Mouse (Mus musculus): ENCODE data around the gene Cdadc1.

Gene Cdadc1

GRCm38 (mm10) chr14:59597398-59598259 is at the start of gene Cdadc1:
TSS of gene Cdadc1 (minus strand) at chr14:59597959.
- in situ Hi-C loops (cut with MboI; ENCODE audit: low pct_unique_long_range_greater_than_20kb in 1 of 2, low sequenced_read_pairs in 2 of 2, unreplicated experiment in 1 of 2) = no loop called here

- in situ Hi-C loops (cut with MboI; ENCODE audit: low pct_unique_long_range_greater_than_20kb in 1 of 2, low sequenced_read_pairs in 2 of 2, unreplicated experiment in 1 of 2) = no loop called here
Observed at GRCm38 (mm10) chr14:59646826-59647697, 49.3 kb upstream of the Cdadc1 start.

- in situ Hi-C loops (cut with MboI; ENCODE audit: low pct_unique_long_range_greater_than_20kb in 1 of 2, low sequenced_read_pairs in 2 of 2, unreplicated experiment in 1 of 2) = no loop called here
Observed at GRCm38 (mm10) chr14:59644896-59645295, 47.1 kb upstream of the Cdadc1 start.

DNA sequence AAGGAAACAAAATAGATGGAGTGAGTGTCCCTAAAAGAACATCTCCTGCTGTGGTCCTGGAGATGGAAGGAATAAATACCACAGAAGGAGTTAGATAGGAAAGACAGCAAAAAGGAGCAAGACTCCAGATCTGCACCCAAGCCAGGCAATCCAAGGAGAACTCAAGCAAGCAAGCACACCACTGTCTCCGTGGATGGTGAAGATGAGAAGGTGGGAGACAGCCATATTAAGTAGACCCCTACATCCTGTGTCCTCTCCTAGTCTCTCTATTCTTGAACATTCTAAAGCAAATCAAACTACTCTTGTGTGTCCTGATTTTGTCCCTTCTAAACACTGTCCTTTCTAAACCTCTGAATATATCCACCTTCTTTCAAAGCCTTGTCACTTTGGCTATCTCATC is 46.4 kb upstream of the Cdadc1 start:
- in situ Hi-C loops (cut with MboI; ENCODE audit: low pct_unique_long_range_greater_than_20kb in 1 of 2, low sequenced_read_pairs in 2 of 2, unreplicated experiment in 1 of 2) = no loop called here

GRCm38 (mm10) chr14:59643582-59643981 is 45.8 kb upstream of the Cdadc1 start:
- in situ Hi-C loops (cut with MboI; ENCODE audit: low pct_unique_long_range_greater_than_20kb in 1 of 2, low sequenced_read_pairs in 2 of 2, unreplicated experiment in 1 of 2) = no loop called here

GRCm38 (mm10) chr14:59641856-59642255 is 44.1 kb upstream of the Cdadc1 start:
- in situ Hi-C loops (cut with MboI; ENCODE audit: low pct_unique_long_range_greater_than_20kb in 1 of 2, low sequenced_read_pairs in 2 of 2, unreplicated experiment in 1 of 2) = no loop called here

DNA sequence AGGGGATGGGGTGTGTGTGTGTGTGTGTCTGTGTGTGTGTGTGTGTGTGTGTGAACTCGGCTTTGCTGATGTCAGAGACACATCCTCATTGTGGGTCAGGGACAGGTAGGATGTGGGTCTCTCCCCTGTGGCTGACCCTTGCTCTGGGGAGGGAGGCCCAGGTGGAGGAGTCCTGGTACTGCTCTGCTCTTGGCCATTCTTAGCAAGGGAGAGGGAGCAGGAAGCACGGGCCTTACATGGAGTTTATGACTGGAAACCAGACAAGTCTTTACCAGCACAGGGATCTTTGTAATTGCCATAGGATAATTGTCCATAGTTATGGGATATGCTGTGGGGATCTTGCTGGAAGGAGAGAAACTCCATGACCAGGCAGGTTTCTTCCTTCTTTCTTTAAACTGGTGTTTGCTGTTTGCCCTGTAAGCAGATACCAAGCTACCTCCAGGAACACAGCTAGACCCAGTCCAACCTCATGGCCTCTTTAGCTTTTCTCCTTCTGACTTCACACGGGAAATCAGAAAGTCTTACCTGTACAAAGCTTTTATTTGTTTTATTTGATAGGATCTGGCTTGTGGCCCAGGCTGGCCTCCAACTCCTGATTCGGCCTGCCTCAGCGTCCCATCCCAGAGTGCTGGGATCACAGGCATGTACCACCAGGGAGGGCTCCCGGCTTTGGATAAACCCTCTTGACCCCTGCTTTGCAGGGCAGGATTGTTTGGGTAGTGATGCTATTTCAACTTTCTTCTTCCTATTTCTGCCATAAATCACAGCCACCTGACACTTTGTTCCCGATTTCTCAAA is 41.3 kb upstream of the Cdadc1 start:
- in situ Hi-C loops (cut with MboI; ENCODE audit: low pct_unique_long_range_greater_than_20kb in 1 of 2, low sequenced_read_pairs in 2 of 2, unreplicated experiment in 1 of 2) = no loop called here

DNA sequence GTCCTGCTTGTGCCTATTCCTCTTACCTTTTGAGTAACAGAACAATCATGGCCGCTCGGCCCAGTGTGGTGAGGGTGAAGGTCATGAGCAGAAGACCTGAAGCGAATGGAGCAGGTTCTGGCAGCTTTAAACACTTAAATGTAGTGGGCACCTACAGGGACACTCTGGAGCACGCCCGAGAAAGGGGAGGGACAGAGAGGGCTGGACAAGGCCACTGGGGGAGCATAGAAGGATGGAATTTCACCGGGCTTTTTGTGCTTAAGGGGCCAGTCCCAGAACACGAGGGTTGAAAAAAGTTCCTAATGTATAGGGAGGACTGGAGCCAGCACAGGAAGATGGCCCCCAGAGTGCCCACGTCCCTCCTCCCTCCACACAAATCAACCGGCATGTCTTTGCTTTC is 36.2 kb upstream of the Cdadc1 start:
- in situ Hi-C loops (cut with MboI; ENCODE audit: low pct_unique_long_range_greater_than_20kb in 1 of 2, low sequenced_read_pairs in 2 of 2, unreplicated experiment in 1 of 2) = no loop called here

- in situ Hi-C loops (cut with MboI; ENCODE audit: low pct_unique_long_range_greater_than_20kb in 1 of 2, low sequenced_read_pairs in 2 of 2, unreplicated experiment in 1 of 2) = no loop called here
Observed at GRCm38 (mm10) chr14:59633295-59633898, 35.6 kb upstream of the Cdadc1 start.

- in situ Hi-C loops (cut with MboI; ENCODE audit: low pct_unique_long_range_greater_than_20kb in 1 of 2, low sequenced_read_pairs in 2 of 2, unreplicated experiment in 1 of 2) = no loop called here
Observed at GRCm38 (mm10) chr14:59632067-59632466, 34.3 kb upstream of the Cdadc1 start.

DNA sequence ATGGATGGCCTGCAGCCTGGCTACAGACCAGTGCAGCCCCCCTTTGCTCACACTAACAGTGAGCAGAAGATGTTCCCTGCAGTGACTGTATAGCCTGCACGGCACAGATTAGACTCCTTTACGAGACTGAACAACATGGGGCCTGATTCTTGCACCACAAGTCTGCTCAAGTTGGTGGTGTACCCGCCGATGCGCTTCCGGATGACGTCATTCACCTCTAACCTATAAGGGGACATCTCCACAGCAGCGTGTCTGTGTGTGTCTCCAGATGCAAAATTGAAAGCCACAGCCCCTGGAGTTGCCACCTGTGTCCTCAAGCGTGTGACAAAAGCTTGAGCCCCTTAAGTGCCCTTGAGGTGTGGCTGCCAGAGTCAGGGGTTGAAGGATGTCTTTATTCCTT is 32.3 kb upstream of the Cdadc1 start:
- in situ Hi-C loops (cut with MboI; ENCODE audit: low pct_unique_long_range_greater_than_20kb in 1 of 2, low sequenced_read_pairs in 2 of 2, unreplicated experiment in 1 of 2) = no loop called here

- in situ Hi-C loops (cut with MboI; ENCODE audit: low pct_unique_long_range_greater_than_20kb in 1 of 2, low sequenced_read_pairs in 2 of 2, unreplicated experiment in 1 of 2) = no loop called here
Observed at GRCm38 (mm10) chr14:59629308-59629707, 31.5 kb upstream of the Cdadc1 start.

- in situ Hi-C loops (cut with MboI; ENCODE audit: low pct_unique_long_range_greater_than_20kb in 1 of 2, low sequenced_read_pairs in 2 of 2, unreplicated experiment in 1 of 2) = no loop called here
Observed at GRCm38 (mm10) chr14:59627823-59628222, 30.1 kb upstream of the Cdadc1 start.

- in situ Hi-C loops (cut with MboI; ENCODE audit: low pct_unique_long_range_greater_than_20kb in 1 of 2, low sequenced_read_pairs in 2 of 2, unreplicated experiment in 1 of 2) = no loop called here
Observed at GRCm38 (mm10) chr14:59627142-59627680, 29.5 kb upstream of the Cdadc1 start.

DNA sequence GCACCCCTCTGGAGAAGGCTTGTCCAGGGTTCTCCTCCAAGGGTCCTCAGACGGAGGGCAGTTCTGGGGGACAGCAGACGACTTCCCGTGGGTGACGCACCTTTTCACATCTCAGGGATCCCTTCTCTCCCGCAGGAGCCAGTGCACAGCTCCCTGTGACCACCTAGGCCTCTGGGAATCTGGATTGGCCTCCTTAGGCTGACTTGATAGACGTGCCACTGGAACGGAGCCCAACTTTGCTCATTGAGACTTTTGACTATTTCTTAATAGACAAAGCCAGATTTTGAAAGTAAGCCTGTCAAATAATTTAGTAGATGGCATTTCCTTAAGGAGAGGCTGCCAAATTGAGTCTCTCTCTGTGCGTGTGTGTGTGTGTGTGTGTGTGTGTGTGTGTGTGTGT is 29.0 kb upstream of the Cdadc1 start:
- in situ Hi-C loops (cut with MboI; ENCODE audit: low pct_unique_long_range_greater_than_20kb in 1 of 2, low sequenced_read_pairs in 2 of 2, unreplicated experiment in 1 of 2) = no loop called here

DNA sequence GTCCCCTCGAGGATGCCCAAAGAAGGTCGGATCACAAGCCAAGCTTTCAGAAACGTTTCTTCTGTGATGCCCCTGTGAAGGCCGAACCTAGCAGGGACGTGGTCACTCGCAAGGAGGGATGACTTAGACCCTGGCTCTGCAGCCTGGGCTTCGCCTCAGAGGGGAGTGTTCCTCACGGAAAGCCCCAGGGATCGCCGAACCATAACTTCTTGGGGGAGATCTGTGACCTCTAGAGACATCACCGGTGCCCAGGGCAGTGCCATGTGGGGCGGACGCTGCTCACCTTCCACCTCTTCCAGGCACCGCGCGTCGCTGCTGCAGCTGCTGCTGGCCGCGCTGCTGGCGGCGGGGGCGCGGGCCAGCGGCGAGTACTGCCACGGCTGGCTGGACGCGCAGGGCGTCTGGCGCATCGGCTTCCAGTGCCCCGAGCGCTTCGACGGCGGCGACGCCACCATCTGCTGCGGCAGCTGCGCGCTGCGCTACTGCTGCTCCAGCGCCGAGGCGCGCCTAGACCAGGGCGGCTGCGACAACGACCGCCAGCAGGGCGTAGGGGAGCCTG is 28.1 kb upstream of the Cdadc1 start:
- in situ Hi-C loops (cut with MboI; ENCODE audit: low pct_unique_long_range_greater_than_20kb in 1 of 2, low sequenced_read_pairs in 2 of 2, unreplicated experiment in 1 of 2) = no loop called here

GRCm38 (mm10) chr14:59625158-59625805 is 27.5 kb upstream of the Cdadc1 start, which contains the start of gene Shisa2:
TSS of gene Shisa2 (plus strand) at chr14:59625308.
- in situ Hi-C loops (cut with MboI; ENCODE audit: low pct_unique_long_range_greater_than_20kb in 1 of 2, low sequenced_read_pairs in 2 of 2, unreplicated experiment in 1 of 2) = no loop called here
